Mouse (Mus musculus): ENCODE measurements around the gene Slamf8. TPM values are rescaled to one million over a fixed set of nuclear protein-coding genes. Genes with fewer than 3 reads are reported as not detected.

Slamf8 gene
- polyA plus RNA-seq, 1 experiment from 2014 or later = not detected

DNA sequence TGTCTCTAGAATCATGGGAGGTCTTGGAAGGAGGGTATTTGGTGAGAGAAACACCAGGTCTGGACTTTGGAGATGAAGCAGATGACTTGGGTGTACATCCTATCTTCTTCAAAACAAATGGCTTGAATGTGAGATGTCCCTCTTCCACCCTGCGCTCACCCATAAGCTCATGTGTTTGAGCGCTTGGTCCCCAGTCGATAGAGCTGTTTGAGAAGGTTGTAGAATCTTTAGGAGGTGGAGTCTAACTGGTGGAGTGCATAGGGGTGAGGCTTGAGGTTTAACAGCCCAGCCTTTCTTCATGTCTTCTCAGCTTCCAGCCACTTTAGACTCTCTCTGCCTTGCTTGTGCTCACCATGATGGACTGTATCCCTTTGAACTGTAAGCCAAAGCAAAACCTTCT lies 35.9 kb upstream of the Slamf8 start:
- 95% methylated on average over 3 of the region's 3 CpGs for WGBS
- no peak overlapping the region for H3K9ac ChIP-seq
- H3K4me1 ChIP-seq (replicated peaks; ENCODE audit: control insufficient read depth, insufficient read depth, low read length) = no peaks in the 10 kb centered on the region

DNA sequence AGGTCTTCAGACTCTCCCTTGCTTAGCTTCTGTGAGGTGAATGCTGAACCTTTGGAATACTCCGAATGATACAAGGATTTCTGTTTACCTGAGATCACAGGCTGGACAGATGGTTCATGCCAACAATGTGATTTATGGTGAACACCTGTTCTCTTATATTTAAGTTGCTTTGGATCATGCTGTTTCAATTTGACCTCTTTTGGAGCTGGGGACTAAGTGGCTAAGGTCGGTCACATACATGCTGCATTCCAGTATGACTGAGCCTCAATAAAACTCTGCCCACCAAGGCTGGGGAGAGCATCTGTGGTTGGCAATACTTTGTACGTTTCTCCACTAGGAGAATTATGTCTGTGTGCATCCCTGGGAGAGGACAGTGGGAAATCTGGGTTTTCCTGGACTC lies 33.7 kb upstream of the Slamf8 start:
- no peak for ATAC-seq (ENCODE audit: low FRiP score)
- Histone ChIP-seq H3K27me3 (ENCODE audit: control insufficient read depth, insufficient read depth, low read length) (no peaks in the 10 kb centered on the region), H3K36me3 (replicated peaks; ENCODE audit: control insufficient read depth, insufficient read depth) (no peaks in the 10 kb centered on the region), H3K27ac (no peak overlapping the region), H3K9me3 (ENCODE audit: control insufficient read depth, low read length) (no peaks in the 10 kb centered on the region), H3K4me1 (replicated peaks; ENCODE audit: control insufficient read depth, insufficient read depth, low read length) (no peaks in the 10 kb centered on the region), H3K4me2 (replicated peaks) (no peak overlapping the region), H3K4me3 (replicated peaks; ENCODE audit: low read length) (no peak overlapping the region), H3K9ac (no peak overlapping the region)
- 82% methylated on average over 3 of the region's 3 CpGs for WGBS
- DNase-seq (ENCODE audit: low spot score) = no peak

More for the DNA sequence above, 35.9 kb upstream of the Slamf8 start:
- H3K27ac ChIP-seq = no peak overlapping the region
- ATAC-seq (ENCODE audit: low FRiP score) = no peak
- H3K4me3 ChIP-seq (replicated peaks; ENCODE audit: low read length) = no peak overlapping the region
- no peak overlapping the region for H3K4me2 ChIP-seq (replicated peaks)
- no peaks in the 10 kb centered on the region for H3K27me3 ChIP-seq (ENCODE audit: control insufficient read depth, insufficient read depth, low read length)
- H3K36me3 ChIP-seq (replicated peaks; ENCODE audit: control insufficient read depth, insufficient read depth) = no peaks in the 10 kb centered on the region
- H3K9me3 ChIP-seq (ENCODE audit: control insufficient read depth, low read length) = no peaks in the 10 kb centered on the region
- no peak for DNase-seq (ENCODE audit: low spot score)

DNA sequence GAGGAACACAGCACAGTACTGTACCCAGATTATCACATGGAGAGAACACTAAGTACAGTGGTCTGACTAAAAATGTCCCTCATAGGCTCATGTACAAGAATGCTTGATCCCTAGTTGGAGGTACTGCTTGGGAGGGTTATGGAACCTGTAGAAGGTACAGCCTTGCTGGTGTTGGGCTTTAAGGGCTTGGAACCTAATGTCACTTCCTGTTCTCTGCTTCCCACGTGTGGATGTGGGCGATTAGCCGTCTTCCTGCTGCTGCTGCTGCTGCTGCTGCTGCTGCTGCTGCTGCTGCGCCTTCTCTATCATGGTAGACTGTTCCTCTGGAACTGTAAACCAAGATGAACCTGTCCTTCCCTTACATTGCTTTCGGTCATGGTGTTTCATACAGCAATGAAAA lies 33.2 kb upstream of the Slamf8 start:
- H3K9ac ChIP-seq = no peak overlapping the region
- no peak overlapping the region for H3K4me3 ChIP-seq (replicated peaks; ENCODE audit: low read length)
- no peaks in the 10 kb centered on the region for H3K27me3 ChIP-seq (ENCODE audit: control insufficient read depth, insufficient read depth, low read length)
- DNase-seq (ENCODE audit: low spot score) (no peak), ATAC-seq (ENCODE audit: low FRiP score) (no peak)
- H3K4me2 ChIP-seq (replicated peaks) = no peak overlapping the region
- no peaks in the 10 kb centered on the region for H3K36me3 ChIP-seq (replicated peaks; ENCODE audit: control insufficient read depth, insufficient read depth)
- no peak overlapping the region for H3K27ac ChIP-seq
- 81% methylated on average over 5 of the region's 5 CpGs for WGBS
- H3K4me1 ChIP-seq (replicated peaks; ENCODE audit: control insufficient read depth, insufficient read depth, low read length) = no peaks in the 10 kb centered on the region
- H3K9me3 ChIP-seq (ENCODE audit: control insufficient read depth, low read length) = no peaks in the 10 kb centered on the region

DNA sequence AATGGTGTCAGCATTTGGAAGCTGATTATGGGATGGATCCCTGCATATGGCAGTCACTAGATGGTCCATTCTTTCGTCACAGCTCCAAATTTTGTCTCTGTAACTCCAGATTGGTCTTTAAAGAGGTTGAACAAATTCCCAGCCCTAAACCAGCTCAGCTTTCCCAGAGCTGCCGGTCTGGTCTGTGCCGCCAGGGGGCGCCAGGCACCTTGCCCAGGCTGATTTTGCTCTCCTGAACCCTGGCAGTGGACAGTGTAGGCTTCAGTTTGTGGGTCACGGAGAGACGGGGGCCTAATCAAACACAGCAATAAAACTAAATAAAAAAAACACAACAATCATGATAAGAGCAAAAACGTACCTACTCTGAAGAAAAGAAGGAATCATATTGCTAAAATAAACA lies 28.9 kb upstream of the Slamf8 start:
- peaks cover 13% of the 10 kb centered on the region for H3K4me1 ChIP-seq (replicated peaks; ENCODE audit: control insufficient read depth, insufficient read depth, low read length)
- no peaks in the 10 kb centered on the region for H3K9me3 ChIP-seq (ENCODE audit: control insufficient read depth, low read length)
- DNase-seq (ENCODE audit: low spot score) = peak; percentile 55
- H3K27me3 ChIP-seq (ENCODE audit: control insufficient read depth, insufficient read depth, low read length) = no peaks in the 10 kb centered on the region
- H3K36me3 ChIP-seq (replicated peaks; ENCODE audit: control insufficient read depth, insufficient read depth) = no peaks in the 10 kb centered on the region
- 19% methylated on average over 7 of the region's 7 CpGs for WGBS
- H3K4me2 ChIP-seq (replicated peaks) = no peak overlapping the region
- H3K9ac ChIP-seq = no peak overlapping the region
- no peak overlapping the region for H3K4me3 ChIP-seq (replicated peaks; ENCODE audit: low read length)
- no peak for ATAC-seq (ENCODE audit: low FRiP score)
- no peak overlapping the region for H3K27ac ChIP-seq

DNA sequence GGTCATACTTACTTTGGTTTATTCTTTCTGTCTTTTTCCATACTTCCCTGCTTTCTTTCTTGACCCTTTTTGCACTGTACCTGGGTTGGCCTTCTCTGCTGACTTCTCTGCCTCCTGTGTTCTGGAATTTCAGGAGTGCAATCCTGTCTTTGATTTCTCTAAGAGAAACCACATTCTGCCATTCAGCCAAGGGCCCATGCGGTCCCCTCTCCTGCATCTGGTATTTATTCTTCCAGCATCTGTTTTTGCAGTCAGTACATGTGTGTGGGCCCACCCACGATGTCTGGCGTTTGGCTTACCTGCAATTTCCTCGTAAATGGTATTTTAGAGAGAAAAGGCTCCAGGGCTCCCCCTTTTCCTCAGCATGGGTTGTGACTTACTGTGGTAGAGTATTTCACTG lies 27.8 kb upstream of the Slamf8 start:
- no peak overlapping the region for H3K9ac ChIP-seq
- no peaks in the 10 kb centered on the region for H3K27me3 ChIP-seq (ENCODE audit: control insufficient read depth, insufficient read depth, low read length)
- H3K36me3 ChIP-seq (replicated peaks; ENCODE audit: control insufficient read depth, insufficient read depth) = no peaks in the 10 kb centered on the region
- H3K4me3 ChIP-seq (replicated peaks; ENCODE audit: low read length) = no peak overlapping the region
- 82% methylated on average over 4 of the region's 4 CpGs for WGBS
- DNase-seq (ENCODE audit: low spot score) = no peak
- peaks cover 13% of the 10 kb centered on the region for H3K4me1 ChIP-seq (replicated peaks; ENCODE audit: control insufficient read depth, insufficient read depth, low read length)
- no peak overlapping the region; the same call in 1 of the 2 replicates for H3K4me2 ChIP-seq (replicated peaks)
- H3K9me3 ChIP-seq (ENCODE audit: control insufficient read depth, low read length) = no peaks in the 10 kb centered on the region
- no peak overlapping the region for H3K27ac ChIP-seq
- ATAC-seq (ENCODE audit: low FRiP score) = no peak

DNA sequence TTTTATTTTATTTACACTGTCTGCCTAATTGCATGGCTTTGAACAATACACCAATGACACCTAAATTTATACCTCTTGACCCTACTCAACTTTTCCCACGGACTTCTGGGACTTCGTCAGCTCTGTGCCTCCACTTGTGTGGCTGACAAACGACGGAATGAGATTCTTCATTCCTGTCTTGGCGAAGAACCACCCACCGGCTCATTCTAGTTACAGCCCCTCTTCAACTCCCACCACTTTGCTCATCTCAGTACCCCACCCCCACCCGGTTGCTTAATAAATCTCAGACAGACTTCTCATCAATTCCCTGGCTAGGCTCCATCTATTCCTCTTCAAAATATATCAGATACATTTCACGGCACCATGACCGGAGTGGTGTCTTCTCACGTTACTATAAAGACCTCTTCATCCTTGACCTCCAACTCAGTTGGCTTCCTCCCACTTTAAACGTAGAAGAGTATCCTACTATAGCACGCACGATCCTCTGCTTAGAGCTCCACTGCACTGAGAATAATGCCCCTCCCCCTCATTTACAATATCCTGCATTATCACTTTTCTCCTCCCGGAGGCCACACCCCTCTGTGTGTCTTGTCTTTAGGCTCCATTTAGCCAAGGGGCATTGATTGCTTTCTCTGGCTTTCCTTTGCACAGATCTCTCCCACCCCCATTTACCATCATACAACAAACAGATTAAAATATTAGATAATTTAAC lies 27.2 kb upstream of the Slamf8 start:
- peak overlapping the region; percentile 64 for H3K9ac ChIP-seq
- WGBS = 16% methylated on average over 14 of the region's 14 CpGs
- H3K4me3 ChIP-seq (replicated peaks; ENCODE audit: low read length) = peak overlapping the region; percentile 34
- peak overlapping the region; percentile 75 for H3K4me2 ChIP-seq (replicated peaks)
- no peaks in the 10 kb centered on the region for H3K36me3 ChIP-seq (replicated peaks; ENCODE audit: control insufficient read depth, insufficient read depth)
- no peak for DNase-seq (ENCODE audit: low spot score)
- H3K27me3 ChIP-seq (ENCODE audit: control insufficient read depth, insufficient read depth, low read length) = no peaks in the 10 kb centered on the region
- peaks cover 13% of the 10 kb centered on the region for H3K4me1 ChIP-seq (replicated peaks; ENCODE audit: control insufficient read depth, insufficient read depth, low read length)
- ATAC-seq (ENCODE audit: low FRiP score) = peak; percentile 31; the same call in 1 of the 2 replicates
- no peak overlapping the region for H3K27ac ChIP-seq
- H3K9me3 ChIP-seq (ENCODE audit: control insufficient read depth, low read length) = no peaks in the 10 kb centered on the region

DNA sequence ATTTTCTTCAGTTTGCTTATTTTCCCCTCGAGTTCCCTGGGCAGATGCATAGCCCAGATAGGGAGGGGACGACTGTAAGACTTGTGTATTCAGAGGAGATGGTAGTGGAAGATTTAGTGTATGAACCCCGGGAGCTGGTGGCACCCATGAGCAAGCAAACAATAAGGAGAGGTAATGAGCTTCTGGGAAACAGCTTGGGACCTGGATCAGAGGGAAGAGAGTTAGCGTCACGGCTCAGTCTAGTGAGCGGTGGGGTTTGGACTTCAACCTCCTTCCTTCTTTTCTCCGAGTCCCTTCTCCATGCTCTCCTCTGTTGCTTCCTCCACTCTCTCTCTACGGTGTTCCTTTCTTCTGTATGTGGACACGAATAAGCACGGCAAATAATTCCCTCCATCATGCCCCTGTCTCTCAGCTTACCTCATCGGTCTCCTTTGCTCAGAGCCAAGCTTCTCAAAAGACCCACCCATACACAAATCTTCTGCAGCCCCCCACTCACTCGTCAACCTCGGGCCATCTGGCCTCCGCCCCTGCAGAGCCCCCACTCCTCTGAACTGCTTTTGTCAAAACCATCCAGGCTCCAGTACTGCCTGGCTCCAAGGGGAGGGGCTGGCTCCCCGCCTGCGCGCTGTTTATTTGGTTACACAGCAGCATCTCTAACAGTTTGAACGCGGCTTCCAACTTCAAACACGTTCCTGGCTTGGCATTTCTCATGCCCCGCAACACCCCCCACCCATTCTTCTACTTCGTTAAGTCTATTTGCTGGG lies 26.4 kb upstream of the Slamf8 start:
- Histone ChIP-seq H3K4me1 (replicated peaks; ENCODE audit: control insufficient read depth, insufficient read depth, low read length) (peaks cover 13% of the 10 kb centered on the region), H3K27me3 (ENCODE audit: control insufficient read depth, insufficient read depth, low read length) (no peaks in the 10 kb centered on the region), H3K9ac (peak overlapping the region; percentile 64), H3K27ac (0 out of 2 replicates have a peak overlapping the region, but pooled peaks have one; percentile 23), H3K9me3 (ENCODE audit: control insufficient read depth, low read length) (no peaks in the 10 kb centered on the region), H3K36me3 (replicated peaks; ENCODE audit: control insufficient read depth, insufficient read depth) (no peaks in the 10 kb centered on the region), H3K4me3 (replicated peaks; ENCODE audit: low read length) (peak overlapping the region; percentile 34), H3K4me2 (replicated peaks) (peak overlapping the region; percentile 75)
- ATAC-seq (ENCODE audit: low FRiP score) = peak; percentile 84
- WGBS = 10% methylated on average over 22 of the region's 22 CpGs
- peak; percentile 63 for DNase-seq (ENCODE audit: low spot score)

DNA sequence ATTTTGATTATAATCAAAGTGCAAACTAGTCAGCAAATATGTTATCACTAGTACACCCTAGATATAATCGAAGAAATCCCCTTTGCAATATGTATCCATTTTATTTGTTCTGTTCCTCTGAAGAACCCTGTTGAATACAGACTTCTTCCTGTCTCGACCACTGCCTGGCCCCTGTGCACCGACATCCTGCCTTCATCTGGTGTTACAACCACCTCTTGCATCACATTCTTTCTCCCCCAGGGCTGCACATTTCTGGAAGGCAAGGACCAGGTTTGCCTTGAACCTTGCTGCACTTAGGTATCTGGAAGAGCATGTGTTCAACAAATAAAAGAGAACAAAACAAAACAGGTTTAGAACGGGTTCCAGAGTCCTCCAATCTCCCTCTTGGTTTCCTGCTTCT lies 25.0 kb upstream of the Slamf8 start:
- WGBS = 83% methylated on average over 4 of the region's 4 CpGs
- no peak overlapping the region for H3K4me3 ChIP-seq (replicated peaks; ENCODE audit: low read length)
- DNase-seq (ENCODE audit: low spot score) (no peak), ATAC-seq (ENCODE audit: low FRiP score) (no peak)
- H3K27me3 ChIP-seq (ENCODE audit: control insufficient read depth, insufficient read depth, low read length) = no peaks in the 10 kb centered on the region
- no peak overlapping the region for H3K9ac ChIP-seq
- peaks cover 13% of the 10 kb centered on the region for H3K4me1 ChIP-seq (replicated peaks; ENCODE audit: control insufficient read depth, insufficient read depth, low read length)
- no peaks in the 10 kb centered on the region for H3K9me3 ChIP-seq (ENCODE audit: control insufficient read depth, low read length)
- no peak overlapping the region for H3K4me2 ChIP-seq (replicated peaks)
- H3K36me3 ChIP-seq (replicated peaks; ENCODE audit: control insufficient read depth, insufficient read depth) = no peaks in the 10 kb centered on the region
- no peak overlapping the region for H3K27ac ChIP-seq

DNA sequence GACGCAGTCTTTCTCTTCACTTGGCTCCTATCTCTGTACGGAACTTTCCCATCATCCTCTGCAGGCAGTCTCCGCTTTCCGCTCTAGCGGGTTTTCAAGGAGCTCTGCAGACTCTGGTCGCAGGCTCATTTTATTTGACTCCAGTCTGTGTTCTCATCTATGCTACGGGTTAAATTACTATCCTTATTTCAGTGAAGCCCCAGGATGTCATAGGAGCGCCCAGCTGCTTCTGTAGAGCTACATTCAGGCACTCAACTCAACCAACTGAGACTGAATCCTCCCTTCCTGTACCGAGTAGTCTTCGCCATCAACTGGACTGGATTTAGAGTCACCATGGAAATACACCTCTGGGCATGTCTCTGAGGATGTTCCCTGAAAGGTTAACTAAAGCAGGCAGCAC lies 24.3 kb upstream of the Slamf8 start:
- DNase-seq (ENCODE audit: low spot score) = no peak
- no peaks in the 10 kb centered on the region for H3K9me3 ChIP-seq (ENCODE audit: control insufficient read depth, low read length)
- ATAC-seq (ENCODE audit: low FRiP score) = no peak
- WGBS = 84% methylated on average over 10 of the region's 10 CpGs
- no peaks in the 10 kb centered on the region for H3K36me3 ChIP-seq (replicated peaks; ENCODE audit: control insufficient read depth, insufficient read depth)
- no peak overlapping the region for H3K27ac ChIP-seq
- no peak overlapping the region for H3K9ac ChIP-seq
- H3K4me1 ChIP-seq (replicated peaks; ENCODE audit: control insufficient read depth, insufficient read depth, low read length) = peaks cover 13% of the 10 kb centered on the region
- H3K4me3 ChIP-seq (replicated peaks; ENCODE audit: low read length) = no peak overlapping the region
- H3K4me2 ChIP-seq (replicated peaks) = no peak overlapping the region
- H3K27me3 ChIP-seq (ENCODE audit: control insufficient read depth, insufficient read depth, low read length) = no peaks in the 10 kb centered on the region

Measured in hindbrain, embryonic 14.5 days (tissue).